Mouse (Mus musculus) testis, adult 2 months (tissue): ENCODE measurements around the gene Lrrc75b. TPM values are rescaled to one million over a fixed set of nuclear protein-coding genes. Genes with fewer than 3 reads are reported as not detected.
A peak's percentile ranks its signal among the peaks of the same experiment; 100 is the strongest.
"Not testable (repeated sequence)": the region's sequence is repeated elsewhere in the genome, so short reads cannot be mapped to it uniquely, and the experiment has no call there.

Experiments used
- H3K27ac ChIP-seq: fragments of 200-500 bp; 2 replicates; pipeline ENCODE4 v1.5.1; 2012; ENCODE audit warnings: low read depth, low read length; ENCODE audit not compliant: control insufficient read depth, insufficient read depth
- H3K27me3 ChIP-seq: fragments of 200-500 bp; 2 replicates; pipeline ENCODE4 v1.6.1; 2012; ENCODE audit warnings: mild to moderate bottlenecking, low read length, moderate library complexity; ENCODE audit not compliant: control insufficient read depth, insufficient read depth
- H3K36me3 ChIP-seq: fragments of 200-500 bp; 2 replicates; pipeline ENCODE4 v1.6.1; 2012; ENCODE audit warnings: mild to moderate bottlenecking, low read length; ENCODE audit not compliant: control insufficient read depth, insufficient read depth
- H3K4me1 ChIP-seq: fragments of 200-500 bp; 2 replicates; pipeline ENCODE4 v1.6.1; 2012; ENCODE audit warnings: low read length; ENCODE audit not compliant: control insufficient read depth, insufficient read depth
- H3K4me3 ChIP-seq: fragments of 200-500 bp; 2 replicates; pipeline ENCODE4 v1.5.1; 2012; ENCODE audit warnings: low read depth, mild to moderate bottlenecking, low read length, moderate library complexity, mixed read lengths; ENCODE audit not compliant: control insufficient read depth
- CTCF ChIP-seq: fragments of 200-500 bp; IDR thresholded peaks from 2 replicates; pipeline ENCODE4 v1.5.1; 2012; ENCODE audit warnings: low read depth, mild to moderate bottlenecking, inconsistent platforms, low read length, moderate library complexity; ENCODE audit not compliant: control insufficient read depth, insufficient read depth, insufficient replicate concordance
- POLR2A ChIP-seq: fragments of 200-500 bp; IDR thresholded peaks from 2 replicates; pipeline ENCODE4 v1.6.1; 2012; ENCODE audit warnings: low read depth, mild to moderate bottlenecking, inconsistent platforms, low read length, moderate library complexity; ENCODE audit not compliant: control insufficient read depth
- polyA plus RNA-seq: library from polyadenylated mRNA; depleted of rRNA; stranded (reverse); fragments of >200 nt; gene quantifications from 2 replicates; pipeline ENCODE4 v1.2.3, GENCODE M21; 2012

Lrrc75b gene
- polyA plus RNA-seq, 1 experiment: 0.98 TPM

- Histone ChIP-seq H3K36me3 (peaks cover 5% of the 10 kb centered on the region), H3K4me1 (no peaks in the 10 kb centered on the region; the same call in 1 of the 2 replicates), H3K27ac (no peak overlapping the region), H3K4me3 (no peak overlapping the region), H3K27me3 (no peaks in the 10 kb centered on the region)
- TF ChIP-seq POLR2A (no peak), CTCF (no peak)
These were observed 25.9 kb downstream of the Lrrc75b start for GRCm38 (mm10) chr10:75534216-75534615.

GRCm38 (mm10) chr10:75531532-75532090 lies 28.5 kb downstream of the Lrrc75b start:
- Histone ChIP-seq H3K36me3 (peaks cover 5% of the 10 kb centered on the region), H3K27ac (no peak overlapping the region), H3K4me3 (no peak overlapping the region), H3K4me1 (no peaks in the 10 kb centered on the region; the same call in 1 of the 2 replicates), H3K27me3 (no peaks in the 10 kb centered on the region)
- TF ChIP-seq CTCF (no peak), POLR2A (no peak)

GRCm38 (mm10) chr10:75530322-75530721 lies 29.8 kb downstream of the Lrrc75b start:
- no peak for TF ChIP-seq POLR2A
- TF ChIP-seq CTCF: no peak
- Histone ChIP-seq H3K4me1 (no peaks in the 10 kb centered on the region; the same call in 1 of the 2 replicates), H3K27ac (peak overlapping the region; percentile 40), H3K27me3 (no peaks in the 10 kb centered on the region), H3K36me3 (peaks cover 5% of the 10 kb centered on the region), H3K4me3 (peak overlapping the region; percentile 25; the same call in 1 of the 2 replicates)

GRCm38 (mm10) chr10:75525450-75525849 lies 34.7 kb downstream of the Lrrc75b start:
- H3K4me3 ChIP-seq, H3K4me1 ChIP-seq, H3K36me3 ChIP-seq, H3K27ac ChIP-seq, H3K27me3 ChIP-seq: not testable (repeated sequence)

- Histone ChIP-seq H3K4me1 (peaks cover 2% of the 10 kb centered on the region), H3K27ac (no peak overlapping the region), H3K36me3 (peaks cover 2% of the 10 kb centered on the region), H3K4me3 (no peak overlapping the region), H3K27me3 (no peaks in the 10 kb centered on the region)
- TF ChIP-seq POLR2A (no peak), CTCF (no peak)
These were observed 38.5 kb downstream of the Lrrc75b start for GRCm38 (mm10) chr10:75521643-75522042.

- Histone ChIP-seq H3K36me3 (peaks cover 2% of the 10 kb centered on the region), H3K4me1 (peaks cover 10% of the 10 kb centered on the region), H3K27ac (no peak overlapping the region), H3K27me3 (no peaks in the 10 kb centered on the region), H3K4me3 (no peak overlapping the region)
- TF ChIP-seq POLR2A (no peak), CTCF (no peak)
These were observed 39.5 kb downstream of the Lrrc75b start for GRCm38 (mm10) chr10:75520581-75520980.

GRCm38 (mm10) chr10:75517758-75518143 lies 42.4 kb downstream of the Lrrc75b start, which contains the start of gene Gucd1:
Gene Gucd1, minus strand, starts transcription at chr10:75517972.
- Histone ChIP-seq H3K27ac (peak within 1 kb of the TSS; percentile 98), H3K4me3 (peak within 1 kb of the TSS; percentile 95), H3K4me1 (peaks cover 10% of the 10 kb centered on the region), H3K27me3 (no peaks in the 10 kb centered on the region), H3K36me3 (peaks cover 2% of the 10 kb centered on the region)
- TF ChIP-seq POLR2A (peak; percentile 91), CTCF (no peak)
